Mouse (Mus musculus): ENCODE results near the gene Gm15080.
"Not testable (repeated sequence)": the region's sequence is repeated elsewhere in the genome, so short reads cannot be mapped to it uniquely, and the experiment has no call there.

Gene Gm15080

GRCm38 (mm10) chrX:147992693-147993092 is at the start of gene Gm15080:
Gm15080 (plus strand) TSS chrX:147992993.
- not testable (repeated sequence) for DNase-seq
